Mouse (Mus musculus): ENCODE data around the gene Acads. TPM values are rescaled to one million over a fixed set of nuclear protein-coding genes. Genes with fewer than 3 reads are reported as not detected.
"Not testable (repeated sequence)": the region's sequence is repeated elsewhere in the genome, so short reads cannot be mapped to it uniquely, and the experiment has no call there.

The Acads gene
- polyA plus RNA-seq (2012; rRNA removed): 63.3 and 95.9 TPM in 2 replicates

DNA sequence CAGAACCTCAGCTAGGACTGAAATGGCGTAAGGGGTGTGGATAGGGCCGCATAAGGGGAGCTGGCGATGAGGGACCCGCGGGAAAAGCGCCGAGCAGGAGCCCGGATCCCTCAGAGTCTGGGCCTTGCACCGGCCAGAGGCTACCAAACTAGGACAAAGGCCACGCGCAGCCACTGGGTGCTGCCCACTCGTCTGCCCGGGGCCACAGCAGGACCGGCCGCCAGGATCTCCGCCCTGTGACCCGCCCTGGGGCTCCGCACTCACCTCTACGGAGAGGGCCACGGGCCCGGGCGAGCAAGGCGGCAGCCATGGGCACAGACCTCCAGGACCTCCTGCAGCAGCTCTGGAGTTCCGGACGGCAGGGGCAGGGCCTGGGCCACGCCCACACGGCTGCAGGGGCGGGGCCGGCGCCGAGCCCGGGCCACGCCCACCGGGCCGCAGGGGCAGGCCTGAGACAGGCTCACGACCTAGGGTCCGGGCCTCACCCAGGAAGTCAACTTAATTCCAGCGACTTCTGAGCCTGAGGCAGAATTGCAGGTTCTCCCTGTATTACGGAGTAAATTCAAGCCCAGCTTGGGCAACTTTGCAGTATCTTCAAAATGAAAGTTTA, at the start of gene Acads:
TSS of gene Acads (minus strand) at position 386 of the 610 bp plus-strand sequence.
- Histone ChIP-seq H3K27ac (ENCODE audit: insufficient read depth, low read depth, low read length) (peak within 1 kb of the TSS; percentile 24; the same call in 1 of the 2 replicates), H3K27me3 (ENCODE audit: control insufficient read depth, insufficient read depth, low read length) (no peaks in the 10 kb centered on the region), H3K4me3 (ENCODE audit: low read depth, low read length) (peak within 1 kb of the TSS; percentile 95), H3K36me3 (ENCODE audit: control insufficient read depth, insufficient read depth, low read length) (peaks cover 9% of the 10 kb centered on the region), H3K4me1 (ENCODE audit: control insufficient read depth, insufficient read depth, insufficient read length, low read length) (peaks cover 2% of the 10 kb centered on the region; the same call in 1 of the 2 replicates)
- no peak for TF ChIP-seq CTCF (IDR thresholded peaks at IDR 0.05; ENCODE audit: extremely low read depth, insufficient read length, insufficient replicate concordance, low read depth, low read length)
- peak; percentile 44 for TF ChIP-seq POLR2A (IDR thresholded peaks at IDR 0.05; ENCODE audit: low read depth, low read length)
- 1% methylated on average over 39 of the region's 39 CpGs for WGBS

- TF ChIP-seq CTCF (IDR thresholded peaks at IDR 0.05; ENCODE audit: extremely low read depth, insufficient read length, insufficient replicate concordance, low read depth, low read length): no peak
- no peak for TF ChIP-seq POLR2A (IDR thresholded peaks at IDR 0.05; ENCODE audit: low read depth, low read length)
- H3K27me3 ChIP-seq (ENCODE audit: control insufficient read depth, insufficient read depth, low read length): no peaks in the 10 kb centered on the region
- H3K4me3 ChIP-seq (ENCODE audit: low read depth, low read length): no peak overlapping the region
- no peak overlapping the region for H3K27ac ChIP-seq (ENCODE audit: insufficient read depth, low read depth, low read length)
- 45% methylated on average over 6 of the region's 6 CpGs for WGBS
- no peaks in the 10 kb centered on the region for H3K36me3 ChIP-seq (ENCODE audit: control insufficient read depth, insufficient read depth, low read length)
- peaks cover 10% of the 10 kb centered on the region for H3K4me1 ChIP-seq (ENCODE audit: control insufficient read depth, insufficient read depth, insufficient read length, low read length)
Observed at GRCm38 (mm10) chr5:115167396-115167795, 48.2 kb upstream of the Acads start.

DNA sequence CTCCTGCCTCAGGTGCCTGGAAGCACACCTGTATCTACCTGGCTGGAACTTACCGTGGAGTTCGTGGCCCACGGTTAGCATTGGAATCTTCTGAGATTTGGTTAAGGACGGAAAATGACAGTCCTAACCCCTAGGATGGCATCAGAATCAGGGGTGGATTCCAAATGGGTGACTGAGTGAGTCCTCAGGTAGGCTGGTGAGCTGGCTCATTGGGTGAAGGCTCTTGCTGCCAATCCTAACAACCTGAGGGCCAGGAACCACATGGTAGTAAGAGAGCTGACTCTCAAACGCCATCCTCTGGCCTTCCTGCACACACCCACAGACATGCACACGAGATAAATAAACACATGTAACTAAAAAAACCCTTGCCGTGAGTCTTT, 47.7 kb upstream of the Acads start:
- Histone ChIP-seq H3K36me3 (ENCODE audit: control insufficient read depth, insufficient read depth, low read length) (no peaks in the 10 kb centered on the region), H3K27me3 (ENCODE audit: control insufficient read depth, insufficient read depth, low read length) (no peaks in the 10 kb centered on the region), H3K27ac (ENCODE audit: insufficient read depth, low read depth, low read length) (no peak overlapping the region), H3K4me1 (ENCODE audit: control insufficient read depth, insufficient read depth, insufficient read length, low read length) (peaks cover 10% of the 10 kb centered on the region), H3K4me3 (ENCODE audit: low read depth, low read length) (no peak overlapping the region)
- TF ChIP-seq POLR2A (IDR thresholded peaks at IDR 0.05; ENCODE audit: low read depth, low read length): no peak
- no peak for TF ChIP-seq CTCF (IDR thresholded peaks at IDR 0.05; ENCODE audit: extremely low read depth, insufficient read length, insufficient replicate concordance, low read depth, low read length)
- WGBS: 33% methylated on average over 7 of the region's 7 CpGs

GRCm38 (mm10) chr5:115165895-115166814, 47.0 kb upstream of the Acads start:
- Histone ChIP-seq H3K4me1 (ENCODE audit: control insufficient read depth, insufficient read depth, insufficient read length, low read length) (peaks cover 15% of the 10 kb centered on the region), H3K4me3 (ENCODE audit: low read depth, low read length) (no peak overlapping the region), H3K36me3 (ENCODE audit: control insufficient read depth, insufficient read depth, low read length) (no peaks in the 10 kb centered on the region), H3K27ac (ENCODE audit: insufficient read depth, low read depth, low read length) (0 out of 2 replicates have a peak overlapping the region, but pooled peaks have one; percentile 0), H3K27me3 (ENCODE audit: control insufficient read depth, insufficient read depth, low read length) (no peaks in the 10 kb centered on the region)
- WGBS: 23% methylated on average over 11 of the region's 11 CpGs
- TF ChIP-seq POLR2A (IDR thresholded peaks at IDR 0.05; ENCODE audit: low read depth, low read length) (no peak), CTCF (IDR thresholded peaks at IDR 0.05; ENCODE audit: extremely low read depth, insufficient read length, insufficient replicate concordance, low read depth, low read length) (no peak)

DNA sequence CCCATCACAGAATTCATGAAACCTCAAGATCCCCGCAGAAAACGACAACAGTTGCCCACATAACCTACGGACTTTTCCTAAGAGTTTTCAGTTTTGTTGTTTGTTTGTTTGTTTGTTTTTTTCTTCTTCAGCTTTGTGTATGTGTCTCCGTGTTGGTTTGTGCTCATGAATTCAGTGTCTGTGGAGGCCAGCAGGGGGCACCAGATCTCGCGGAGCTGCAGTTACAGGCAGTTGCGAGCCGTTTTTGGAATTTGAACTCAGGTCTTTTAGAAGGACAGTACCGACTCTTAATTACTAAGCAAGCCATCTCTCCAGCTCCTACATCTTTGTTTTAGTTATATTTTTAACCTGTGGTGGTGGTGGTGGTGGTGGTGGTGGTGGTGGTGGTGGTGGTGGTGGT, 46.2 kb upstream of the Acads start:
- WGBS: 54% methylated on average over 9 of the region's 9 CpGs
- Histone ChIP-seq H3K36me3 (ENCODE audit: control insufficient read depth, insufficient read depth, low read length) (no peaks in the 10 kb centered on the region), H3K4me1 (ENCODE audit: control insufficient read depth, insufficient read depth, insufficient read length, low read length) (peaks cover 21% of the 10 kb centered on the region), H3K4me3 (ENCODE audit: low read depth, low read length) (no peak overlapping the region), H3K27me3 (ENCODE audit: control insufficient read depth, insufficient read depth, low read length) (no peaks in the 10 kb centered on the region), H3K27ac (ENCODE audit: insufficient read depth, low read depth, low read length) (no peak overlapping the region)
- TF ChIP-seq CTCF (IDR thresholded peaks at IDR 0.05; ENCODE audit: extremely low read depth, insufficient read length, insufficient replicate concordance, low read depth, low read length): peak; percentile 50; the same call in 1 of the 2 replicates
- no peak for TF ChIP-seq POLR2A (IDR thresholded peaks at IDR 0.05; ENCODE audit: low read depth, low read length)

GRCm38 (mm10) chr5:115164446-115164845, 45.3 kb upstream of the Acads start:
- 77% methylated on average over 4 of the region's 4 CpGs for WGBS
- H3K36me3 ChIP-seq (ENCODE audit: control insufficient read depth, insufficient read depth, low read length); H3K27me3 ChIP-seq (ENCODE audit: control insufficient read depth, insufficient read depth, low read length); H3K27ac ChIP-seq (ENCODE audit: insufficient read depth, low read depth, low read length); H3K4me3 ChIP-seq (ENCODE audit: low read depth, low read length): not testable (repeated sequence)
- H3K4me1 ChIP-seq (ENCODE audit: control insufficient read depth, insufficient read depth, insufficient read length, low read length): peaks cover 21% of the 10 kb centered on the region

GRCm38 (mm10) chr5:115163563-115163962, 44.4 kb upstream of the Acads start:
- Histone ChIP-seq H3K4me3 (ENCODE audit: low read depth, low read length) (no peak overlapping the region), H3K27ac (ENCODE audit: insufficient read depth, low read depth, low read length) (no peak overlapping the region), H3K36me3 (ENCODE audit: control insufficient read depth, insufficient read depth, low read length) (no peaks in the 10 kb centered on the region), H3K4me1 (ENCODE audit: control insufficient read depth, insufficient read depth, insufficient read length, low read length) (peaks cover 24% of the 10 kb centered on the region), H3K27me3 (ENCODE audit: control insufficient read depth, insufficient read depth, low read length) (no peaks in the 10 kb centered on the region)
- WGBS: 62% methylated on average over 8 of the region's 8 CpGs
- no peak for TF ChIP-seq POLR2A (IDR thresholded peaks at IDR 0.05; ENCODE audit: low read depth, low read length)
- peak; percentile 45; the same call in 1 of the 2 replicates for TF ChIP-seq CTCF (IDR thresholded peaks at IDR 0.05; ENCODE audit: extremely low read depth, insufficient read length, insufficient replicate concordance, low read depth, low read length)

- 61% methylated on average over 1 of the region's 1 CpGs for WGBS
- not testable (repeated sequence) for H3K4me3 ChIP-seq (ENCODE audit: low read depth, low read length); H3K36me3 ChIP-seq (ENCODE audit: control insufficient read depth, insufficient read depth, low read length); H3K27ac ChIP-seq (ENCODE audit: insufficient read depth, low read depth, low read length); H3K27me3 ChIP-seq (ENCODE audit: control insufficient read depth, insufficient read depth, low read length)
- H3K4me1 ChIP-seq (ENCODE audit: control insufficient read depth, insufficient read depth, insufficient read length, low read length): peaks cover 19% of the 10 kb centered on the region
Observed at GRCm38 (mm10) chr5:115161940-115162279, 42.8 kb upstream of the Acads start.

All from small intestine, adult 2 months (tissue).